Mouse (Mus musculus): ENCODE data around the gene Cit. TPM values are rescaled to one million over a fixed set of nuclear protein-coding genes. Genes with fewer than 3 reads are reported as not detected.
"Not testable (repeated sequence)": the region's sequence is repeated elsewhere in the genome, so short reads cannot be mapped to it uniquely, and the experiment has no call there.

Gene Cit
- total and polyA plus RNA-seq, 3 experiments, result 21.5 to 32.9 (median 24.1) TPM

- TF ChIP-seq BHLHE40 (IDR thresholded peaks at IDR 0.05; ENCODE audit: borderline replicate concordance, low read depth, low read length), result no peak
- no peak for TF ChIP-seq SIN3A (IDR thresholded peaks at IDR 0.05; ENCODE audit: low read length)
- no peak for TF ChIP-seq POLR2AphosphoS2 (IDR thresholded peaks at IDR 0.05; ENCODE audit: low read length)
- TF ChIP-seq TAL1 (IDR thresholded peaks at IDR 0.05; ENCODE audit: low read length), result no peak
- TF ChIP-seq HCFC1 (IDR thresholded peaks at IDR 0.05; ENCODE audit: low read depth, low read length), result no peak
- TF ChIP-seq USF2 (IDR thresholded peaks at IDR 0.05; ENCODE audit: borderline replicate concordance in 1 of 2, insufficient read depth in 1 of 2, low read depth in 1 of 2, low read length in 2 of 2), result no peak
- no peak for TF ChIP-seq MAZ (IDR thresholded peaks at IDR 0.05; ENCODE audit: low read depth, low read length)
- no peak for TF ChIP-seq MYB (IDR thresholded peaks at IDR 0.05; ENCODE audit: low read depth, low read length)
- TF ChIP-seq POLR2AphosphoS5 (IDR thresholded peaks at IDR 0.05; ENCODE audit: borderline replicate concordance, low read depth, low read length), result no peak
- no peak for TF ChIP-seq ZNF384 (IDR thresholded peaks at IDR 0.05; ENCODE audit: low read depth, low read length)
- no peak for TF ChIP-seq MXI1 (IDR thresholded peaks at IDR 0.05; ENCODE audit: low read depth, low read length)
- TF ChIP-seq MAFK (IDR thresholded peaks at IDR 0.05; ENCODE audit: borderline replicate concordance, low read depth, low read length), result no peak
- DNase-seq (ENCODE audit: low read depth, low spot score), result no peak
- Histone ChIP-seq H3K27me3 (ENCODE audit: control insufficient read depth in 1 of 2, insufficient read depth in 2 of 2, low read length in 2 of 2) (no peaks in the 10 kb centered on the region), H3K79me2 (ENCODE audit: control insufficient read depth, insufficient read depth, low read length, poor library complexity) (no peaks in the 10 kb centered on the region), H3K9me3 (replicated peaks; ENCODE audit: insufficient read depth, low read length) (no peaks in the 10 kb centered on the region), H3K9ac (ENCODE audit: control insufficient read depth, low read depth, low read length, poor library complexity, severe bottlenecking) (no peak overlapping the region), H3K27ac (ENCODE audit: control insufficient read depth, low read depth, low read length) (no peak overlapping the region), H3K36me3 (ENCODE audit: control insufficient read depth in 1 of 2, insufficient read depth in 2 of 2, low read length in 2 of 2) (no peaks in the 10 kb centered on the region), H3K4me1 (ENCODE audit: control insufficient read depth in 1 of 2, insufficient read depth in 2 of 2, low read length in 2 of 2) (no peaks in the 10 kb centered on the region), H3K4me3 (ENCODE audit: control insufficient read depth in 1 of 2, insufficient read depth in 1 of 2, low read depth in 2 of 2, low read length in 2 of 2) (no peak overlapping the region)
These were observed 12.3 kb upstream of the Cit start for GRCm38 (mm10) chr5:115832754-115833153.

GRCm38 (mm10) chr5:115833806-115834205 lies 11.3 kb upstream of the Cit start:
- not testable (repeated sequence) for H3K79me2 ChIP-seq (ENCODE audit: control insufficient read depth, insufficient read depth, low read length, poor library complexity); H3K36me3 ChIP-seq (ENCODE audit: control insufficient read depth in 1 of 2, insufficient read depth in 2 of 2, low read length in 2 of 2); H3K4me3 ChIP-seq (ENCODE audit: control insufficient read depth in 1 of 2, insufficient read depth in 1 of 2, low read depth in 2 of 2, low read length in 2 of 2); H3K4me1 ChIP-seq (ENCODE audit: control insufficient read depth in 1 of 2, insufficient read depth in 2 of 2, low read length in 2 of 2); H3K27ac ChIP-seq (ENCODE audit: control insufficient read depth, low read depth, low read length); H3K9me3 ChIP-seq (replicated peaks; ENCODE audit: insufficient read depth, low read length); H3K9ac ChIP-seq (ENCODE audit: control insufficient read depth, low read depth, low read length, poor library complexity, severe bottlenecking); DNase-seq (ENCODE audit: low read depth, low spot score); H3K27me3 ChIP-seq (ENCODE audit: control insufficient read depth in 1 of 2, insufficient read depth in 2 of 2, low read length in 2 of 2)

GRCm38 (mm10) chr5:115835291-115835690 lies 9.8 kb upstream of the Cit start:
- H3K9me3 ChIP-seq (replicated peaks; ENCODE audit: insufficient read depth, low read length), result no peaks in the 10 kb centered on the region
- no peaks in the 10 kb centered on the region for H3K79me2 ChIP-seq (ENCODE audit: control insufficient read depth, insufficient read depth, low read length, poor library complexity)
- no peak overlapping the region for H3K9ac ChIP-seq (ENCODE audit: control insufficient read depth, low read depth, low read length, poor library complexity, severe bottlenecking)
- peaks cover 0 to 14% of the 10 kb centered on the region in 2 experiments; a peak in 2 of 4 replicates for H3K36me3 ChIP-seq (ENCODE audit: control insufficient read depth in 1 of 2, insufficient read depth in 2 of 2, low read length in 2 of 2)
- H3K27me3 ChIP-seq (ENCODE audit: control insufficient read depth in 1 of 2, insufficient read depth in 2 of 2, low read length in 2 of 2), result no peaks in the 10 kb centered on the region
- H3K4me3 ChIP-seq (ENCODE audit: control insufficient read depth in 1 of 2, insufficient read depth in 1 of 2, low read depth in 2 of 2, low read length in 2 of 2), result no peak overlapping the region
- no peak for DNase-seq (ENCODE audit: low read depth, low spot score)
- no peak overlapping the region for H3K27ac ChIP-seq (ENCODE audit: control insufficient read depth, low read depth, low read length)
- TF ChIP-seq RAD21 (IDR thresholded peaks at IDR 0.05; ENCODE audit: low read depth, low read length), result peak; percentile 30
- TF ChIP-seq SMC3 (IDR thresholded peaks at IDR 0.05; ENCODE audit: low read depth, low read length), result peak; percentile 25; the same call in 1 of the 2 replicates
- TF ChIP-seq CTCF (IDR thresholded peaks at IDR 0.05 in 2 of 3, conservative IDR thresholded peaks at IDR 0.05 in 1 of 3; ENCODE audit: control insufficient read depth in 1 of 3, insufficient read depth in 1 of 3, low read depth in 2 of 3, low read length in 3 of 3, poor library complexity in 1 of 3, severe bottlenecking in 1 of 3), result peak; percentile 53 to 63 (median 58)
- TF ChIP-seq BHLHE40 (IDR thresholded peaks at IDR 0.05; ENCODE audit: borderline replicate concordance, low read depth, low read length), result no peak
- peaks cover 9 to 16% of the 10 kb centered on the region in 2 experiments for H3K4me1 ChIP-seq (ENCODE audit: control insufficient read depth in 1 of 2, insufficient read depth in 2 of 2, low read length in 2 of 2)

Measured in MEL (cell line).